Mouse (Mus musculus) neural tube, embryonic 13.5 days (tissue): ENCODE measurements around the gene Pitpnc1. TPM values are rescaled to one million over a fixed set of nuclear protein-coding genes. Genes with fewer than 3 reads are reported as not detected.

Experiments used
- ATAC-seq: fragments of 200-750 bp; cut with Nextera tagmentation; 2 replicates; pipeline ENCODE4 v1.8.0; 2017; ENCODE audit warnings: low read depth, mild to moderate bottlenecking, moderate TSS enrichment, moderate library complexity
- H3K27ac ChIP-seq: fragments of 300-500 bp; sonication (generic); replicated peaks from 2 replicates; pipeline ENCODE4 v1.5.1; 2015; ENCODE audit warnings: moderate library complexity, mild to moderate bottlenecking, inconsistent platforms
- H3K27me3 ChIP-seq: fragments of 300-500 bp; sonication (generic); 2 replicates; pipeline ENCODE4 v1.6.1; 2015; ENCODE audit warnings: mild to moderate bottlenecking, inconsistent platforms
- H3K36me3 ChIP-seq: fragments of 300-500 bp; sonication (generic); 2 replicates; pipeline ENCODE4 v1.6.1; 2015; ENCODE audit warnings: mild to moderate bottlenecking, inconsistent platforms
- H3K4me1 ChIP-seq: fragments of 300-500 bp; sonication (generic); replicated peaks from 2 replicates; pipeline ENCODE4 v1.6.1; 2015; ENCODE audit warnings: inconsistent platforms
- H3K4me2 ChIP-seq: fragments of 300-500 bp; sonication (generic); 2 replicates; pipeline ENCODE4 v1.6.1; 2015; ENCODE audit warnings: inconsistent platforms, mild to moderate bottlenecking, moderate library complexity
- H3K4me3 ChIP-seq: fragments of 300-500 bp; sonication (generic); 2 replicates; pipeline ENCODE4 v1.5.1; 2015; ENCODE audit warnings: mild to moderate bottlenecking, inconsistent platforms
- H3K9ac ChIP-seq: fragments of 300-500 bp; sonication (generic); 2 replicates; pipeline ENCODE4 v1.6.1; 2015; ENCODE audit warnings: moderate library complexity, mild to moderate bottlenecking, inconsistent platforms
- H3K9me3 ChIP-seq: fragments of 300-500 bp; sonication (generic); 2 replicates; pipeline ENCODE4 v1.6.1; 2016; ENCODE audit warnings: inconsistent platforms
- WGBS: fragments of 180-500 bp; shearing (Covaris S2); methylation state at CpG from one replicate; pipeline ENCODE4 v1.1.7; 2015; 5-methylcytosine and 5-hydroxymethylcytosine counted together
- polyA plus RNA-seq: library from polyadenylated mRNA; unstranded; fragments of >200 nt; fragmentation: Nextera tagmentation; extraction: Ambion mirVana; gene quantifications from 2 replicates; pipeline ENCODE4 v1.2.1, GENCODE M21; 2015

Gene Pitpnc1
- polyA plus RNA-seq, 1 experiment from 2014 or later: 39.2 TPM

DNA sequence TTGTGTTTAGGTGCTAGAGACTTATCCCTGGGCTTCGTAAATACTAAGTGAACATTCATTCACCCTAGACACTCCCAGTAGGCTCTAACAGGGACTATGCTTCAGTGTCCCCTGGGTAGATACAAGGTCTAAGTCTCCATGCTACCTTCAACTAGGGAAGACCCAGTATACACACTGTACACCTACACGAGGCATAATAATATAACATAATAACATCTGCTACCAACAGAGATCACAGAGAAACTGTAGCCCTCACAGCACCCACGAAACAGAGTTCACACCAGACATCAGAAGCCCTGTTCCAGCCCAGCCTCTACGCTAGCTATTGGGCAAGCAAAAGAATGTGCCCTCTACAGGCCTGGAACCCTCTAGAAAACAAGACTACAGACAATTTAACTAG is 5.5 kb downstream of the Pitpnc1 start:
- no peak overlapping the region for H3K27ac ChIP-seq
- no peaks in the 10 kb centered on the region for H3K27me3 ChIP-seq
- no peak overlapping the region for H3K4me3 ChIP-seq
- no peak overlapping the region for H3K9ac ChIP-seq
- ATAC-seq: no peak
- 96% methylated on average over 4 of the region's 4 CpGs for WGBS
- H3K36me3 ChIP-seq: no peaks in the 10 kb centered on the region
- peaks cover 21% of the 10 kb centered on the region for H3K4me1 ChIP-seq
- H3K9me3 ChIP-seq: no peaks in the 10 kb centered on the region
- no peak overlapping the region for H3K4me2 ChIP-seq

GRCm38 (mm10) chr11:107464141-107464540 is 6.4 kb downstream of the Pitpnc1 start:
- 54% methylated on average over 6 of the region's 6 CpGs for WGBS
- no peaks in the 10 kb centered on the region for H3K36me3 ChIP-seq

DNA sequence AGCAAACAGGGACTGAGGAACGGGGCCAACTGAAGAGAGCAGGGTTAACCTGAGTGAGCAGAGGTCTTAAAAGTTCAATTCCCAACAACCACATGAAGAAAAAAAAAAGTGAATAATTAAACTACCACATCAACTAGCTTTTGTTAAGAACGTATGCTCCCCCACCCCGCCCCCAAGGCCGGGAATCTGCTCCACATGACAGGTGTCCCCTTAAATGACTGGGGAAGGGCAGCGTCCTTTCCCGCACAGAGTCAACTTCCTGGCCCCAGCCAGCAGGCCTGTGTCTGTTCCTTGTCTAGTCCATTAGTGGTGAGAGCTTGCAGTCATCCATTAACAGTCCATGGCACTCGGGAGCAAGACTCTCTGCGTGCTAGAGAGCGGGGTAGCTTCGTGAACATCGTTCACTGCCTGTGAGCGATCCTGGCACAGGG is 7.2 kb downstream of the Pitpnc1 start:
- Histone ChIP-seq H3K36me3 (no peaks in the 10 kb centered on the region), H3K4me2 (no peak overlapping the region), H3K9ac (no peak overlapping the region), H3K4me1 (peaks cover 18% of the 10 kb centered on the region), H3K27me3 (no peaks in the 10 kb centered on the region), H3K9me3 (no peaks in the 10 kb centered on the region), H3K27ac (no peak overlapping the region), H3K4me3 (no peak overlapping the region)
- WGBS: 89% methylated on average over 12 of the region's 12 CpGs
- no peak for ATAC-seq

More at GRCm38 (mm10) chr11:107464141-107464540, 6.4 kb downstream of the Pitpnc1 start:
- Histone ChIP-seq H3K9ac (no peak overlapping the region), H3K27ac (no peak overlapping the region), H3K4me1 (peaks cover 23% of the 10 kb centered on the region), H3K4me2 (no peak overlapping the region), H3K4me3 (no peak overlapping the region), H3K9me3 (no peaks in the 10 kb centered on the region), H3K27me3 (no peaks in the 10 kb centered on the region)
- no peak for ATAC-seq

GRCm38 (mm10) chr11:107462478-107462877 is 8.0 kb downstream of the Pitpnc1 start:
- ATAC-seq: no peak
- H3K27ac ChIP-seq: no peak overlapping the region
- no peaks in the 10 kb centered on the region for H3K27me3 ChIP-seq
- H3K36me3 ChIP-seq: no peaks in the 10 kb centered on the region
- H3K4me2 ChIP-seq: no peak overlapping the region
- H3K9me3 ChIP-seq: 0 out of 2 replicates have a peak, but pooled peaks cover 1% of the 10 kb centered on the region
- peaks cover 14% of the 10 kb centered on the region for H3K4me1 ChIP-seq
- H3K4me3 ChIP-seq: no peak overlapping the region
- WGBS: 94% methylated on average over 3 of the region's 3 CpGs
- H3K9ac ChIP-seq: no peak overlapping the region

- Histone ChIP-seq H3K4me3 (no peak overlapping the region), H3K4me1 (0 out of 2 replicates have a peak, but pooled peaks cover 6% of the 10 kb centered on the region), H3K9me3 (0 out of 2 replicates have a peak, but pooled peaks cover 3% of the 10 kb centered on the region), H3K9ac (no peak overlapping the region), H3K27me3 (no peaks in the 10 kb centered on the region), H3K27ac (no peak overlapping the region), H3K36me3 (no peaks in the 10 kb centered on the region), H3K4me2 (no peak overlapping the region)
- no peak for ATAC-seq
- 70% methylated on average over 7 of the region's 7 CpGs for whole genome bisulfite sequencing
Measured at GRCm38 (mm10) chr11:107459828-107460227, 10.7 kb downstream of the Pitpnc1 start.

- H3K27me3 ChIP-seq: no peaks in the 10 kb centered on the region
- no peak overlapping the region for H3K9ac ChIP-seq
- no peak overlapping the region for H3K27ac ChIP-seq
- 0 out of 2 replicates have a peak, but pooled peaks cover 6% of the 10 kb centered on the region for H3K4me1 ChIP-seq
- 90% methylated on average over 7 of the region's 7 CpGs for WGBS
- 0 out of 2 replicates have a peak, but pooled peaks cover 3% of the 10 kb centered on the region for H3K9me3 ChIP-seq
- ATAC-seq: no peak
- H3K4me3 ChIP-seq: no peak overlapping the region
- H3K36me3 ChIP-seq: no peaks in the 10 kb centered on the region; the same call in 1 of the 2 replicates
- no peak overlapping the region for H3K4me2 ChIP-seq
Measured at GRCm38 (mm10) chr11:107458986-107459385, 11.5 kb downstream of the Pitpnc1 start.

DNA sequence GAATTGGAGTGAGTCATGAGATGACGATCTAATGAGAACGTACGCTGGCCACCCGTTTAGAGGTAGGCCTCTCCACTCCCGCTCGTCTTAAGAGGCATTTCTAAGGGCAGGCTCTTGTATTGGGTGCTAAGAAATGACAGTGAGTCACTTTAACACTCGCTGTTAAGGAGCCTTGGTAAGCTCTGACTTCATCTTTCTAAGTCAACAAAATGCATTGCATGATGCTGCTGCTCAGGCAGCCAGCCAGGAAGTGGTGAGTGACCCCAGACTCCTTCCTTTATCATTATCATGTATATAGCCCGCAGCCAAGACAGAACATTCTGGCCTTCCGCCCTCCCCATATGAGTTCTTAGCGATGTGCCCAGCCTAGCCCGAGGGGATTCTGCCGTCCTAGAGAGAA is 12.2 kb downstream of the Pitpnc1 start:
- no peak overlapping the region for H3K9ac ChIP-seq
- no peak overlapping the region for H3K27ac ChIP-seq

GRCm38 (mm10) chr11:107457282-107457681 is 13.2 kb downstream of the Pitpnc1 start:
- 91% methylated on average over 3 of the region's 3 CpGs for WGBS
- H3K4me1 ChIP-seq: 0 out of 2 replicates have a peak, but pooled peaks cover 6% of the 10 kb centered on the region
- ATAC-seq: no peak

More for the DNA sequence above, 12.2 kb downstream of the Pitpnc1 start:
- H3K4me1 ChIP-seq: 0 out of 2 replicates have a peak, but pooled peaks cover 6% of the 10 kb centered on the region
- 82% methylated on average over 12 of the region's 12 CpGs for WGBS
- no peak for ATAC-seq
- H3K4me3 ChIP-seq: no peak overlapping the region
- no peaks in the 10 kb centered on the region for H3K27me3 ChIP-seq
- 0 out of 2 replicates have a peak, but pooled peaks cover 3% of the 10 kb centered on the region for H3K9me3 ChIP-seq
- no peak overlapping the region for H3K4me2 ChIP-seq
- peaks cover 7% of the 10 kb centered on the region for H3K36me3 ChIP-seq

GRCm38 (mm10) chr11:107454546-107455462 is 15.7 kb downstream of the Pitpnc1 start:
- Histone ChIP-seq H3K4me1 (0 out of 2 replicates have a peak, but pooled peaks cover 6% of the 10 kb centered on the region), H3K4me3 (no peak overlapping the region), H3K27me3 (no peaks in the 10 kb centered on the region), H3K27ac (no peak overlapping the region), H3K36me3 (peaks cover 10% of the 10 kb centered on the region), H3K4me2 (no peak overlapping the region), H3K9me3 (0 out of 2 replicates have a peak, but pooled peaks cover 3% of the 10 kb centered on the region), H3K9ac (no peak overlapping the region)
- no peak for ATAC-seq
- WGBS: 66% methylated on average over 19 of the region's 19 CpGs

More at GRCm38 (mm10) chr11:107457282-107457681, 13.2 kb downstream of the Pitpnc1 start:
- no peak overlapping the region for H3K27ac ChIP-seq
- peaks cover 10% of the 10 kb centered on the region for H3K36me3 ChIP-seq
- H3K9ac ChIP-seq: no peak overlapping the region
- no peak overlapping the region for H3K4me2 ChIP-seq
- no peaks in the 10 kb centered on the region for H3K27me3 ChIP-seq
- 0 out of 2 replicates have a peak, but pooled peaks cover 3% of the 10 kb centered on the region for H3K9me3 ChIP-seq
- H3K4me3 ChIP-seq: no peak overlapping the region

GRCm38 (mm10) chr11:107452053-107452452 is 18.4 kb downstream of the Pitpnc1 start:
- Histone ChIP-seq H3K9me3 (no peaks in the 10 kb centered on the region), H3K27me3 (no peaks in the 10 kb centered on the region), H3K9ac (no peak overlapping the region), H3K4me3 (no peak overlapping the region), H3K36me3 (peaks cover 10% of the 10 kb centered on the region), H3K4me2 (no peak overlapping the region), H3K4me1 (peaks cover 20% of the 10 kb centered on the region), H3K27ac (no peak overlapping the region)
- WGBS: 93% methylated on average over 7 of the region's 7 CpGs
- ATAC-seq: no peak

DNA sequence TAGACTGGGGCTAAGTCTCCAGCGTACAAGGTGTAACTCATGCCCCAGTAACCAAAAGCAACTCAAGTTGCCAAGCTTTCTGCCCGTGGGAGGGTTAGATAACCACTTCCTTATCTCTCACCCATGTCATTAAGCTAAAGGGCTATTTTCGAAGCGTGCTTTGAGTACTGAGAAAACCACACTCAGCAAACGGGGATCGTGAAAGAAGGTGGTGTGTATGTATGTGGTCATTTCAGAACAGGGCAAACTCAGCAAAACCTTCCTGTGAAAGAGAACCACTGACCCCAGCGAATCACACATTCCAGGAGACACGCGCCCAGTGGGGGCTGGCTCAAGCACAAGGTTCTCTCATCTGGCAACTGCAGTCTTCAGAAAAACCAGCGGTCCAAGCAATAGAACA is 19.4 kb downstream of the Pitpnc1 start:
- Histone ChIP-seq H3K4me2 (no peak overlapping the region), H3K27ac (no peak overlapping the region), H3K4me1 (peaks cover 24% of the 10 kb centered on the region), H3K4me3 (no peak overlapping the region), H3K27me3 (no peaks in the 10 kb centered on the region), H3K9me3 (no peaks in the 10 kb centered on the region), H3K9ac (no peak overlapping the region), H3K36me3 (peaks cover 10% of the 10 kb centered on the region)
- 88% methylated on average over 10 of the region's 10 CpGs for WGBS
- no peak for ATAC-seq

DNA sequence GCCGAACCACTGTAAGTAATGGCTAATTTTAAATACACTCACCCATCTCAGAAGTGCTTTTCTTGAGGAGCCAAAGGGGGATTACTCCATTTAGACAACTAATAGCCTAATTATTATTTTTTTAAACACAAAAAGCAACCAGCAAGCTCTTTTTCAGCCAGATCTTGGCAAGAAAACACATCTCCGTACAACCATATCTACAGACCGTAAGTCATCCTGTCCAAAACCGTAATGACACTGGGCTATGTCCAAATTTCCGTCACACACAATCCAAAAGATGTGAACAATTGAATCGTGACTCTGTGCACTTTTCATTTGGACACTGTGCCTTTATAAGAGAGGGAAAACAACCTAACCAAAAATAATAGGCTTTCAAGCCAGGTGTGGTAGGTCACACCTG is 20.4 kb downstream of the Pitpnc1 start:
- 80% methylated on average over 6 of the region's 6 CpGs for WGBS
- H3K4me1 ChIP-seq: peaks cover 24% of the 10 kb centered on the region
- no peak overlapping the region for H3K9ac ChIP-seq
- H3K4me2 ChIP-seq: no peak overlapping the region
- H3K36me3 ChIP-seq: peaks cover 10% of the 10 kb centered on the region
- no peak overlapping the region for H3K4me3 ChIP-seq
- H3K9me3 ChIP-seq: no peaks in the 10 kb centered on the region
- no peak for ATAC-seq
- H3K27me3 ChIP-seq: no peaks in the 10 kb centered on the region
- no peak overlapping the region for H3K27ac ChIP-seq
